ENCODE assay signal across 1 mouse cellular context in genomic region chr12:116306042-116306441, GRCm38 (mm10).
A peak's percentile ranks its signal among the peaks of the same experiment; 100 is the strongest.
TF ChIP-seq lines count a peak whose summit lies in the region.

No protein-coding gene starts in this region.

TF ChIP-seq in MEL, 35 proteins besides CTCF, POLR2A, EP300 and RAD21 (continued from another document):
- TF ChIP-seq SMC3 (IDR thresholded peaks at IDR 0.05; ENCODE audit: low read depth, low read length) = no peak
- no peak for TF ChIP-seq UBTF (IDR thresholded peaks at IDR 0.05; ENCODE audit: borderline replicate concordance, insufficient read depth, low read depth, low read length)
- TF ChIP-seq RCOR1 (IDR thresholded peaks at IDR 0.05; ENCODE audit: low read depth, low read length) = peak; percentile 93
- TF ChIP-seq ZMIZ1 (IDR thresholded peaks at IDR 0.05; ENCODE audit: low read depth, low read length) = no peak
- TF ChIP-seq E2F4 (IDR thresholded peaks at IDR 0.05; ENCODE audit: borderline replicate concordance, low read depth, low read length) = no peak; the same call in 1 of the 2 replicates
